Mouse (Mus musculus): Measurements from ENCODE around the gene Cerkl. TPM values are rescaled to one million over a fixed set of nuclear protein-coding genes. Genes with fewer than 3 reads are reported as not detected.

The Cerkl gene
- polyA plus RNA-seq, 1 experiment, result 0.46 TPM

- no peak for TF ChIP-seq CTCF (IDR thresholded peaks at IDR 0.05; ENCODE audit: borderline replicate concordance, extremely low read depth, insufficient read depth, insufficient read length)
- TF ChIP-seq POLR2A (IDR thresholded peaks at IDR 0.05; ENCODE audit: borderline replicate concordance, extremely low read depth, insufficient read depth, insufficient read length, poor library complexity, severe bottlenecking), result no peak
Measured at GRCm38 (mm10) chr2:79457434-79457833, 849 bp upstream of the Cerkl start.

GRCm38 (mm10) chr2:79455646-79456045 lies 939 bp downstream of the Cerkl start:
- TF ChIP-seq POLR2A (IDR thresholded peaks at IDR 0.05; ENCODE audit: borderline replicate concordance, extremely low read depth, insufficient read depth, insufficient read length, poor library complexity, severe bottlenecking) (no peak), CTCF (IDR thresholded peaks at IDR 0.05; ENCODE audit: borderline replicate concordance, extremely low read depth, insufficient read depth, insufficient read length) (no peak)
- DNase-seq (ENCODE audit: low read depth), result peak; percentile 76

More at GRCm38 (mm10) chr2:79457434-79457833, 849 bp upstream of the Cerkl start:
- no peak for DNase-seq (ENCODE audit: low read depth)

- TF ChIP-seq CTCF (IDR thresholded peaks at IDR 0.05; ENCODE audit: borderline replicate concordance, extremely low read depth, insufficient read depth, insufficient read length) (no peak), POLR2A (IDR thresholded peaks at IDR 0.05; ENCODE audit: borderline replicate concordance, extremely low read depth, insufficient read depth, insufficient read length, poor library complexity, severe bottlenecking) (no peak)
- DNase-seq (ENCODE audit: low read depth), result peak; percentile 61
Measured at GRCm38 (mm10) chr2:79454786-79455446, 1.7 kb downstream of the Cerkl start.

- DNase-seq (ENCODE audit: low read depth), result peak; percentile 88
- TF ChIP-seq CTCF (IDR thresholded peaks at IDR 0.05; ENCODE audit: borderline replicate concordance, extremely low read depth, insufficient read depth, insufficient read length), result no peak
- TF ChIP-seq POLR2A (IDR thresholded peaks at IDR 0.05; ENCODE audit: borderline replicate concordance, extremely low read depth, insufficient read depth, insufficient read length, poor library complexity, severe bottlenecking), result no peak
Measured at GRCm38 (mm10) chr2:79453901-79454781, 2.4 kb downstream of the Cerkl start.

- TF ChIP-seq POLR2A (IDR thresholded peaks at IDR 0.05; ENCODE audit: borderline replicate concordance, extremely low read depth, insufficient read depth, insufficient read length, poor library complexity, severe bottlenecking), result no peak
- no peak for TF ChIP-seq CTCF (IDR thresholded peaks at IDR 0.05; ENCODE audit: borderline replicate concordance, extremely low read depth, insufficient read depth, insufficient read length)
- peak; percentile 13 for DNase-seq (ENCODE audit: low read depth)
Measured at GRCm38 (mm10) chr2:79451438-79451837, 5.1 kb downstream of the Cerkl start.

- TF ChIP-seq CTCF (IDR thresholded peaks at IDR 0.05; ENCODE audit: borderline replicate concordance, extremely low read depth, insufficient read depth, insufficient read length), result no peak
- TF ChIP-seq POLR2A (IDR thresholded peaks at IDR 0.05; ENCODE audit: borderline replicate concordance, extremely low read depth, insufficient read depth, insufficient read length, poor library complexity, severe bottlenecking), result no peak
- DNase-seq (ENCODE audit: low read depth), result peak; percentile 80
Measured at GRCm38 (mm10) chr2:79450684-79451394, 5.7 kb downstream of the Cerkl start.

GRCm38 (mm10) chr2:79449371-79449770 lies 7.2 kb downstream of the Cerkl start:
- peak; percentile 64 for DNase-seq (ENCODE audit: low read depth)
- TF ChIP-seq CTCF (IDR thresholded peaks at IDR 0.05; ENCODE audit: borderline replicate concordance, extremely low read depth, insufficient read depth, insufficient read length), result no peak
- no peak for TF ChIP-seq POLR2A (IDR thresholded peaks at IDR 0.05; ENCODE audit: borderline replicate concordance, extremely low read depth, insufficient read depth, insufficient read length, poor library complexity, severe bottlenecking)

- TF ChIP-seq POLR2A (IDR thresholded peaks at IDR 0.05; ENCODE audit: borderline replicate concordance, extremely low read depth, insufficient read depth, insufficient read length, poor library complexity, severe bottlenecking) (no peak), CTCF (IDR thresholded peaks at IDR 0.05; ENCODE audit: borderline replicate concordance, extremely low read depth, insufficient read depth, insufficient read length) (no peak)
- DNase-seq (ENCODE audit: low read depth), result no peak
Measured at GRCm38 (mm10) chr2:79447198-79447597, 9.4 kb downstream of the Cerkl start.

GRCm38 (mm10) chr2:79443861-79444620 lies 12.5 kb downstream of the Cerkl start:
- TF ChIP-seq CTCF (IDR thresholded peaks at IDR 0.05; ENCODE audit: borderline replicate concordance, extremely low read depth, insufficient read depth, insufficient read length), result no peak
- DNase-seq (ENCODE audit: low read depth), result no peak

GRCm38 (mm10) chr2:79443401-79443800 lies 13.2 kb downstream of the Cerkl start:
- DNase-seq (ENCODE audit: low read depth), result no peak
- TF ChIP-seq POLR2A (IDR thresholded peaks at IDR 0.05; ENCODE audit: borderline replicate concordance, extremely low read depth, insufficient read depth, insufficient read length, poor library complexity, severe bottlenecking), result no peak
- TF ChIP-seq CTCF (IDR thresholded peaks at IDR 0.05; ENCODE audit: borderline replicate concordance, extremely low read depth, insufficient read depth, insufficient read length), result no peak
